Mouse (Mus musculus) MEL (cell line): ENCODE results near the gene Vps53. TPM values are rescaled to one million over a fixed set of nuclear protein-coding genes. Genes with fewer than 3 reads are reported as not detected.

ENCODE experiments used
- DNase-seq: peaks from one replicate; pipeline ENCODE4 v3.0.0; 2011; ENCODE audit warnings: low read depth, low spot score
- H3K27ac ChIP-seq: 2 replicates; pipeline ENCODE4 v1.5.1; 2012; ENCODE audit warnings: low read depth, mild to moderate bottlenecking, control low read depth, low read length, moderate library complexity; ENCODE audit not compliant: control insufficient read depth
- H3K27me3 ChIP-seq, 2 experiments: fragments of 150-350 bp in 1 of 2; sonication (generic) in 1 of 2; 2 replicates each; pipeline ENCODE4 v1.6.1; 2012; ENCODE audit warnings: low read length in 2 of 2, mild to moderate bottlenecking in 2 of 2, improper control_type of control experiment in 1 of 2, moderate library complexity in 1 of 2; ENCODE audit not compliant: insufficient read depth in 2 of 2, control insufficient read depth in 1 of 2
- H3K36me3 ChIP-seq, 2 experiments: 2 replicates each; pipeline ENCODE4 v1.6.1; 2012 to 2014; ENCODE audit warnings: low read length in 2 of 2, improper control_type of control experiment in 1 of 2, inconsistent platforms in 1 of 2, mild to moderate bottlenecking in 1 of 2; ENCODE audit not compliant: insufficient read depth in 2 of 2, control insufficient read depth in 1 of 2
- H3K4me1 ChIP-seq, 2 experiments: fragments of 150-350 bp in 1 of 2; sonication (generic) in 1 of 2; 2 replicates each; pipeline ENCODE4 v1.6.1; 2012; ENCODE audit warnings: low read length in 2 of 2, improper control_type of control experiment in 1 of 2, mild to moderate bottlenecking in 1 of 2; ENCODE audit not compliant: insufficient read depth in 2 of 2, control insufficient read depth in 1 of 2
- H3K4me3 ChIP-seq, 2 experiments: fragments of 150-350 bp in 1 of 2; sonication (generic) in 1 of 2; 2 replicates each; pipeline ENCODE4 v1.5.1; 2012; ENCODE audit warnings: low read depth in 2 of 2, low read length in 2 of 2, mild to moderate bottlenecking in 2 of 2, moderate library complexity in 2 of 2, control low read depth in 1 of 2, improper control_type of control experiment in 1 of 2; ENCODE audit not compliant: control insufficient read depth in 1 of 2, insufficient read depth in 1 of 2
- H3K79me2 ChIP-seq: 2 replicates; pipeline ENCODE4 v1.6.1; 2012; ENCODE audit warnings: mild to moderate bottlenecking, low read length, moderate library complexity; ENCODE audit not compliant: control insufficient read depth, poor library complexity, insufficient read depth
- H3K9ac ChIP-seq: 2 replicates; pipeline ENCODE4 v1.6.1; 2012; ENCODE audit warnings: low read depth, mild to moderate bottlenecking, control low read depth, low read length, moderate library complexity; ENCODE audit not compliant: control insufficient read depth, poor library complexity, severe bottlenecking
- H3K9me3 ChIP-seq: fragments of 150-350 bp; sonication (generic); replicated peaks from 2 replicates; pipeline ENCODE4 v1.6.1; 2012; ENCODE audit warnings: mild to moderate bottlenecking, low read length, improper control_type of control experiment, moderate library complexity; ENCODE audit not compliant: insufficient read depth
- BHLHE40 ChIP-seq: IDR thresholded peaks from 2 replicates; pipeline ENCODE4 v1.6.1; 2012; ENCODE audit warnings: low read depth, mild to moderate bottlenecking, inconsistent platforms, low read length, improper control_type of control experiment, borderline replicate concordance
- CHD1 ChIP-seq: IDR thresholded peaks from 2 replicates; pipeline ENCODE4 v1.6.1; 2012; ENCODE audit warnings: low read depth, mild to moderate bottlenecking, inconsistent platforms, low read length, improper control_type of control experiment
- CTCF ChIP-seq, 3 experiments: IDR thresholded peaks in 2 of 3; conservative IDR thresholded peaks in 1 of 3; 2 replicates each; pipeline ENCODE4 v1.5.1; 2011 to 2012; ENCODE audit warnings: low read length in 3 of 3, low read depth in 2 of 3, mild to moderate bottlenecking in 2 of 3, improper control_type of control experiment in 1 of 3, inconsistent platforms in 1 of 3, mixed read lengths in 1 of 3, moderate library complexity in 1 of 3; ENCODE audit not compliant: control insufficient read depth in 1 of 3, insufficient read depth in 1 of 3, poor library complexity in 1 of 3, severe bottlenecking in 1 of 3
- EP300 ChIP-seq, 2 experiments: IDR thresholded peaks; 2 replicates each; pipeline ENCODE4 v1.6.1; 2011; ENCODE audit warnings: improper control_type of control experiment in 2 of 2, low read length in 2 of 2, low read depth in 1 of 2, mild to moderate bottlenecking in 1 of 2
- GABPA ChIP-seq: IDR thresholded peaks from 2 replicates; pipeline ENCODE4 v1.6.1; 2012; ENCODE audit warnings: low read depth, mild to moderate bottlenecking, inconsistent platforms, low read length, improper control_type of control experiment, moderate library complexity
- HCFC1 ChIP-seq: IDR thresholded peaks from 2 replicates; pipeline ENCODE4 v1.6.1; 2012; ENCODE audit warnings: low read depth, mild to moderate bottlenecking, inconsistent platforms, low read length, improper control_type of control experiment, moderate library complexity
- KAT2A ChIP-seq: conservative IDR thresholded peaks from 2 replicates; pipeline ENCODE4 v1.6.1; 2012; ENCODE audit warnings: low read depth, low read length, improper control_type of control experiment, inconsistent platforms
- MAFK ChIP-seq: IDR thresholded peaks from 2 replicates; pipeline ENCODE4 v1.6.1; 2011; ENCODE audit warnings: low read depth, mild to moderate bottlenecking, low read length, improper control_type of control experiment, borderline replicate concordance
- MAX ChIP-seq: IDR thresholded peaks from 2 replicates; pipeline ENCODE4 v1.6.1; 2011; ENCODE audit warnings: low read length, improper control_type of control experiment
- MEF2A ChIP-seq: IDR thresholded peaks from 2 replicates; pipeline ENCODE4 v1.6.1; 2014; ENCODE audit warnings: low read depth, mild to moderate bottlenecking, inconsistent platforms, low read length, improper control_type of control experiment; ENCODE audit not compliant: poor library complexity, insufficient replicate concordance, severe bottlenecking; ENCODE audit errors: extremely low read depth
- MXI1 ChIP-seq: IDR thresholded peaks from 2 replicates; pipeline ENCODE4 v1.6.1; 2011; ENCODE audit warnings: mild to moderate bottlenecking, low read depth, low read length, improper control_type of control experiment
- MYB ChIP-seq: IDR thresholded peaks from 2 replicates; pipeline ENCODE4 v1.6.1; 2011; ENCODE audit warnings: mild to moderate bottlenecking, low read depth, low read length, improper control_type of control experiment
- NELFE ChIP-seq: IDR thresholded peaks from 2 replicates; pipeline ENCODE4 v1.6.1; 2011; ENCODE audit warnings: low read depth, low read length, improper control_type of control experiment
- POLR2A ChIP-seq, 2 experiments: IDR thresholded peaks; 2 replicates each; pipeline ENCODE4 v1.6.1; 2011 to 2012; ENCODE audit warnings: low read length in 2 of 2, mild to moderate bottlenecking in 2 of 2, control low read depth in 1 of 2, improper control_type of control experiment in 1 of 2, low read depth in 1 of 2, moderate library complexity in 1 of 2; ENCODE audit not compliant: control insufficient read depth in 1 of 2, insufficient read depth in 1 of 2, poor library complexity in 1 of 2
- POLR2AphosphoS2 ChIP-seq: IDR thresholded peaks from 2 replicates; pipeline ENCODE4 v1.6.1; 2011; ENCODE audit warnings: low read length, improper control_type of control experiment
- SMC3 ChIP-seq: IDR thresholded peaks from 2 replicates; pipeline ENCODE4 v1.6.1; 2011; ENCODE audit warnings: low read depth, low read length, improper control_type of control experiment
- TAL1 ChIP-seq: IDR thresholded peaks from 2 replicates; pipeline ENCODE4 v1.6.1; 2012; ENCODE audit warnings: mild to moderate bottlenecking, inconsistent platforms, low read length, moderate library complexity, mixed read lengths
- TBP ChIP-seq: IDR thresholded peaks from 2 replicates; pipeline ENCODE4 v1.8.0; 2011; ENCODE audit warnings: low read depth, low read length, improper control_type of control experiment
- TCF12 ChIP-seq: IDR thresholded peaks from 2 replicates; pipeline ENCODE4 v1.6.1; 2014; ENCODE audit warnings: low read depth, mild to moderate bottlenecking, inconsistent platforms, low read length, improper control_type of control experiment, moderate library complexity
- USF1 ChIP-seq: IDR thresholded peaks from 2 replicates; pipeline ENCODE4 v1.6.1; 2014; ENCODE audit warnings: low read depth, mild to moderate bottlenecking, inconsistent platforms, low read length, improper control_type of control experiment, moderate library complexity
- USF2 ChIP-seq, 2 experiments: IDR thresholded peaks; 2 replicates each; pipeline ENCODE4 v1.6.1; 2011 to 2012; ENCODE audit warnings: improper control_type of control experiment in 2 of 2, low read length in 2 of 2, borderline replicate concordance in 1 of 2, inconsistent platforms in 1 of 2, low read depth in 1 of 2, mild to moderate bottlenecking in 1 of 2; ENCODE audit not compliant: insufficient read depth in 1 of 2
- ZC3H11A ChIP-seq: IDR thresholded peaks from 2 replicates; pipeline ENCODE4 v1.6.1; 2012; ENCODE audit warnings: low read depth, mild to moderate bottlenecking, inconsistent platforms, low read length, improper control_type of control experiment
- ZKSCAN1 ChIP-seq: IDR thresholded peaks from 2 replicates; pipeline ENCODE4 v1.6.1; 2012; ENCODE audit warnings: low read depth, mild to moderate bottlenecking, inconsistent platforms, low read length, improper control_type of control experiment, moderate library complexity
- ZNF384 ChIP-seq: IDR thresholded peaks from 2 replicates; pipeline ENCODE4 v1.6.1; 2012; ENCODE audit warnings: low read depth, mild to moderate bottlenecking, inconsistent platforms, low read length, improper control_type of control experiment
- polyA plus RNA-seq, 2 experiments: library from polyadenylated mRNA; stranded (reverse) in 1 of 2; unstranded in 1 of 2; fragments of >175 nt in 1 of 2; fragments of >200 nt in 1 of 2; gene quantifications; 2 replicates each; pipeline versions ENCODE4 v1.2.1 to v1.2.4; 2012; ENCODE audit warnings: low replicate concordance in 2 of 2, low read depth in 1 of 2; ENCODE audit not compliant: insufficient read length in 2 of 2, insufficient read depth in 1 of 2, missing spikeins in 1 of 2
- total RNA-seq: library from RNA; depleted of rRNA; stranded (reverse); fragments of 300-350 nt; gene quantifications from 2 replicates; pipeline ENCODE4 v1.2.3, GENCODE M21; 2012

Vps53 gene
- total and polyA plus RNA-seq, 3 experiments, result 38.4 to 50.4 TPM; not detected in 1

- no peak overlapping the region for H3K4me3 ChIP-seq
- DNase-seq, result no peak
- TF ChIP-seq KAT2A, result no peak
- TF ChIP-seq USF1, result no peak
- no peak for TF ChIP-seq NELFE
- TF ChIP-seq POLR2A (IDR thresholded peaks at IDR 0.05; ENCODE audit: control insufficient read depth in 1 of 2, insufficient read depth in 1 of 2, low read depth in 1 of 2, low read length in 2 of 2, poor library complexity in 1 of 2), result no peak
- no peak for TF ChIP-seq GABPA
- no peak for TF ChIP-seq ZKSCAN1
- TF ChIP-seq ZC3H11A, result no peak
- no peak for TF ChIP-seq POLR2AphosphoS2
- no peak for TF ChIP-seq TBP
- no peak for TF ChIP-seq HCFC1
- no peak for TF ChIP-seq SMC3
- TF ChIP-seq BHLHE40, result no peak
- TF ChIP-seq TCF12, result no peak
- TF ChIP-seq USF2 (IDR thresholded peaks at IDR 0.05; ENCODE audit: borderline replicate concordance in 1 of 2, insufficient read depth in 1 of 2, low read depth in 1 of 2, low read length in 2 of 2), result no peak
- no peaks in the 10 kb centered on the region for H3K79me2 ChIP-seq
- H3K27me3 ChIP-seq, result peaks cover 2 to 5% of the 10 kb centered on the region in 2 experiments; a peak in 2 of 4 replicates
- no peaks in the 10 kb centered on the region for H3K36me3 ChIP-seq
- H3K27ac ChIP-seq, result no peak overlapping the region
- no peaks in the 10 kb centered on the region; a peak in 1 of 4 replicates for H3K4me1 ChIP-seq
- no peaks in the 10 kb centered on the region for H3K9me3 ChIP-seq
- H3K9ac ChIP-seq, result no peak overlapping the region
These were observed 145.6 kb downstream of the Vps53 start for GRCm38 (mm10) chr11:76033836-76034235.

GRCm38 (mm10) chr11:76033359-76033758 lies 146.1 kb downstream of the Vps53 start:
- peaks cover 2 to 5% of the 10 kb centered on the region in 2 experiments; a peak in 2 of 4 replicates for H3K27me3 ChIP-seq
- no peaks in the 10 kb centered on the region; a peak in 1 of 4 replicates for H3K4me1 ChIP-seq
- no peak overlapping the region for H3K9ac ChIP-seq
- no peak overlapping the region for H3K27ac ChIP-seq
- TF ChIP-seq GABPA, result no peak
- TF ChIP-seq CHD1, result no peak
- no peak for TF ChIP-seq MAX
- no peak for TF ChIP-seq USF2 (IDR thresholded peaks at IDR 0.05; ENCODE audit: borderline replicate concordance in 1 of 2, insufficient read depth in 1 of 2, low read depth in 1 of 2, low read length in 2 of 2)
- no peak for TF ChIP-seq TAL1
- no peak for TF ChIP-seq MAFK
- no peak for TF ChIP-seq CTCF (IDR thresholded peaks at IDR 0.05 in 2 of 3, conservative IDR thresholded peaks at IDR 0.05 in 1 of 3; ENCODE audit: control insufficient read depth in 1 of 3, insufficient read depth in 1 of 3, low read depth in 2 of 3, low read length in 3 of 3, poor library complexity in 1 of 3, severe bottlenecking in 1 of 3)
- no peak for TF ChIP-seq MEF2A
- no peak for TF ChIP-seq EP300 (IDR thresholded peaks at IDR 0.05; ENCODE audit: low read depth in 1 of 2, low read length in 2 of 2)
- no peak for TF ChIP-seq ZNF384
- TF ChIP-seq MYB, result no peak
- no peak for TF ChIP-seq USF1
- no peak for TF ChIP-seq MXI1
- DNase-seq, result no peak
- H3K79me2 ChIP-seq, result no peaks in the 10 kb centered on the region
- H3K36me3 ChIP-seq, result no peaks in the 10 kb centered on the region; a peak in 1 of 4 replicates
- no peaks in the 10 kb centered on the region for H3K9me3 ChIP-seq
- H3K4me3 ChIP-seq, result no peak overlapping the region
